Mouse (Mus musculus) thymus, adult 2 months (tissue): Measurements from ENCODE around the gene Ctsw.

Source experiments
- CTCF ChIP-seq: fragments of 200-500 bp; IDR thresholded peaks from 2 replicates; pipeline ENCODE4 v1.5.1; 2012; ENCODE audit warnings: mild to moderate bottlenecking, control low read depth, low read length, moderate library complexity, borderline replicate concordance; ENCODE audit not compliant: control insufficient read depth, poor library complexity, insufficient read depth; ENCODE audit errors: extremely low read depth
- POLR2A ChIP-seq: fragments of 200-500 bp; IDR thresholded peaks from 2 replicates; pipeline ENCODE4 v1.6.1; 2012; ENCODE audit warnings: mild to moderate bottlenecking, low read length, control low read depth, moderate library complexity; ENCODE audit not compliant: control insufficient read depth, poor library complexity, insufficient read depth; ENCODE audit errors: extremely low read depth

DNA sequence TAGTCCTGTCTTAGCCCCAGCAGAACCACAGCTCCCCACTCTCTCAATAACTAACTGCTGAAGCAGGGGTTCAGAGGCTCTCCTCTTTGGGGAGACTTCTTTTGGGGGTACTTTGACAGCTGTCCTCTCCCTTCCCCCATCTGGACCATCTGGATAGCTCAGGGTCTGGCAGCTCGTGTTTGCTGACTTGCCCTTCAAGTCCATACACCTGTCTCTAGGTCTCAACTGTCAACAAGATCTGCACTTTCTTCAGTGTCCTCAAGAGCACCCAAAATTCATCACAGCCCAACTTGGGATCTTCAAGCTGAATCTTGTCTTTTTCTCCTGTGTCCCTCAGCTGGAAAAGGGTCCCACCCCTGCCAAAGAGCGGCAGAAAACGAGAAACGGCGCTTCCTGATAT is 46.5 kb downstream of the Ctsw start:
- no peak for TF ChIP-seq POLR2A
- no peak for TF ChIP-seq CTCF
